Mouse (Mus musculus) brain, adult 2 months (tissue): ENCODE results near the gene Rev1.

Experiments
- DNase-seq: peaks from one replicate; pipeline ENCODE4 v3.0.0; 2011; ENCODE audit warnings: low read depth, low spot score

Rev1 gene

GRCm38 (mm10) chr1:38067276-38067675 lies 62.3 kb downstream of the Rev1 start:
- no peak for DNase-seq

GRCm38 (mm10) chr1:38062156-38062555 lies 67.4 kb downstream of the Rev1 start:
- DNase-seq = peak; percentile 61

GRCm38 (mm10) chr1:38058417-38058816 lies 71.2 kb downstream of the Rev1 start:
- DNase-seq = no peak

GRCm38 (mm10) chr1:38055176-38055575 lies 74.4 kb downstream of the Rev1 start:
- no peak for DNase-seq

- no peak for DNase-seq
These were observed 80.0 kb downstream of the Rev1 start for GRCm38 (mm10) chr1:38049562-38049961.

GRCm38 (mm10) chr1:38048121-38048520 lies 81.5 kb downstream of the Rev1 start:
- DNase-seq = peak; percentile 71

- peak; percentile 55 for DNase-seq
These were observed 90.7 kb downstream of the Rev1 start for GRCm38 (mm10) chr1:38038898-38039297.

- no peak for DNase-seq
These were observed 92.2 kb downstream of the Rev1 start for GRCm38 (mm10) chr1:38037375-38037774.

- DNase-seq = no peak
These were observed 94.1 kb downstream of the Rev1 start for GRCm38 (mm10) chr1:38035521-38035920.

- no peak for DNase-seq
These were observed 98.2 kb downstream of the Rev1 start for GRCm38 (mm10) chr1:38031391-38031790.

- DNase-seq = no peak
These were observed 102.3 kb downstream of the Rev1 start for GRCm38 (mm10) chr1:38027301-38027700.

- no peak for DNase-seq
These were observed 114.9 kb downstream of the Rev1 start for GRCm38 (mm10) chr1:38014551-38015203.

- DNase-seq = no peak
These were observed 117.1 kb downstream of the Rev1 start for GRCm38 (mm10) chr1:38012509-38012908.

- DNase-seq = peak; percentile 23
These were observed 117.5 kb downstream of the Rev1 start for GRCm38 (mm10) chr1:38012104-38012503.

GRCm38 (mm10) chr1:38011647-38012046 lies 118.0 kb downstream of the Rev1 start:
- no peak for DNase-seq

GRCm38 (mm10) chr1:38006741-38007140 lies 122.9 kb downstream of the Rev1 start:
- no peak for DNase-seq

- DNase-seq = no peak
These were observed 126.6 kb downstream of the Rev1 start for GRCm38 (mm10) chr1:38003046-38003445.
